Mouse (Mus musculus): ENCODE data around the gene Hrk.

Hrk gene

GRCm38 (mm10) chr5:118230071-118230611, 65.7 kb downstream of the Hrk start:
- DNase-seq, result no peak

GRCm38 (mm10) chr5:118236891-118237290, 72.4 kb downstream of the Hrk start:
- peak; percentile 69 for DNase-seq

Measured in cerebellum, adult 11 months (tissue).